Mouse (Mus musculus) forebrain, embryonic 16.5 days (tissue): Measurements from ENCODE around the gene Mta1. TPM values are rescaled to one million over a fixed set of nuclear protein-coding genes. Genes with fewer than 3 reads are reported as not detected.
A peak's percentile ranks its signal among the peaks of the same experiment; 100 is the strongest.

Experiments used
- ATAC-seq: fragments of 200-750 bp; cut with Nextera tagmentation; 2 replicates; pipeline ENCODE4 v1.8.0; 2017; ENCODE audit warnings: mild to moderate bottlenecking, moderate library complexity
- H3K27ac ChIP-seq: fragments of 300-500 bp; sonication (generic); 2 replicates; pipeline ENCODE4 v1.5.1; 2014; ENCODE audit warnings: low read length, control low read depth
- H3K27me3 ChIP-seq: fragments of 300-500 bp; sonication (generic); replicated peaks from 2 replicates; pipeline ENCODE4 v1.6.1; 2014; ENCODE audit warnings: low read length; ENCODE audit not compliant: control insufficient read depth, insufficient read depth
- H3K36me3 ChIP-seq: fragments of 300-500 bp; sonication (generic); 2 replicates; pipeline ENCODE4 v1.6.1; 2014; ENCODE audit not compliant: control insufficient read depth, insufficient read depth
- H3K4me1 ChIP-seq: fragments of 300-500 bp; sonication (generic); replicated peaks from 2 replicates; pipeline ENCODE4 v1.6.1; 2014; ENCODE audit warnings: low read length; ENCODE audit not compliant: control insufficient read depth, insufficient read depth
- H3K4me2 ChIP-seq: fragments of 300-500 bp; sonication (generic); 2 replicates; pipeline ENCODE4 v1.6.1; 2014; ENCODE audit warnings: mild to moderate bottlenecking, low read length, control low read depth
- H3K4me3 ChIP-seq: fragments of 300-500 bp; sonication (generic); replicated peaks from 2 replicates; pipeline ENCODE4 v1.5.1; 2014; ENCODE audit warnings: mild to moderate bottlenecking, low read length, control low read depth
- H3K9ac ChIP-seq: fragments of 300-500 bp; sonication (generic); replicated peaks from 2 replicates; pipeline ENCODE4 v1.6.1; 2014; ENCODE audit warnings: low read depth, low read length, control low read depth
- H3K9me3 ChIP-seq: fragments of 300-500 bp; sonication (generic); 2 replicates; pipeline ENCODE4 v1.6.1; 2016; ENCODE audit warnings: low read length; ENCODE audit not compliant: control insufficient read depth
- WGBS: fragments of 180-500 bp; shearing (Covaris S2); extraction: QIAGEN DNeasy Blood & Tissue Kit; methylation state at CpG from one replicate; pipeline ENCODE4 v1.1.7; 2014; 5-methylcytosine and 5-hydroxymethylcytosine counted together
- polyA plus RNA-seq: library from polyadenylated mRNA; unstranded; fragments of >200 nt; fragmentation: Nextera tagmentation; extraction: Ambion mirVana; gene quantifications from 2 replicates; pipeline ENCODE4 v1.2.1, GENCODE M21; 2015

Mta1 gene
- polyA plus RNA-seq, 1 experiment from 2014 or later, result 15.6 TPM

- no peaks in the 10 kb centered on the region for H3K9me3 ChIP-seq
- H3K27ac ChIP-seq, result no peak overlapping the region
- ATAC-seq, result no peak
- no peak overlapping the region for H3K4me3 ChIP-seq
- H3K9ac ChIP-seq, result no peak overlapping the region
- peaks cover 22% of the 10 kb centered on the region for H3K4me1 ChIP-seq
- no peaks in the 10 kb centered on the region for H3K27me3 ChIP-seq
- no peak overlapping the region for H3K4me2 ChIP-seq
- no peaks in the 10 kb centered on the region for H3K36me3 ChIP-seq
- WGBS, result 88% methylated on average over 8 of the region's 8 CpGs
These were observed 5.9 kb downstream of the Mta1 start for GRCm38 (mm10) chr12:113103846-113104451.

- no peak overlapping the region for H3K27ac ChIP-seq
- H3K36me3 ChIP-seq, result no peaks in the 10 kb centered on the region
- H3K4me1 ChIP-seq, result no peaks in the 10 kb centered on the region
- no peak for ATAC-seq
- no peaks in the 10 kb centered on the region for H3K9me3 ChIP-seq
- H3K4me2 ChIP-seq, result no peak overlapping the region
- no peak overlapping the region for H3K4me3 ChIP-seq
- WGBS, result 85% methylated on average over 6 of the region's 6 CpGs
- no peaks in the 10 kb centered on the region for H3K27me3 ChIP-seq
- H3K9ac ChIP-seq, result no peak overlapping the region
These were observed 8.3 kb downstream of the Mta1 start for GRCm38 (mm10) chr12:113106386-113106785.

- H3K4me2 ChIP-seq, result no peak overlapping the region
- H3K4me3 ChIP-seq, result no peak overlapping the region
- no peaks in the 10 kb centered on the region for H3K4me1 ChIP-seq
- H3K9me3 ChIP-seq, result no peaks in the 10 kb centered on the region
- ATAC-seq, result no peak
- no peak overlapping the region for H3K27ac ChIP-seq
- H3K36me3 ChIP-seq, result 0 out of 2 replicates have a peak, but pooled peaks cover 2% of the 10 kb centered on the region
- H3K27me3 ChIP-seq, result no peaks in the 10 kb centered on the region
- 86% methylated on average over 4 of the region's 4 CpGs for WGBS
- no peak overlapping the region for H3K9ac ChIP-seq
These were observed 9.5 kb downstream of the Mta1 start for GRCm38 (mm10) chr12:113107431-113108124.

- Histone ChIP-seq H3K9ac (no peak overlapping the region), H3K4me2 (no peak overlapping the region), H3K27ac (no peak overlapping the region), H3K27me3 (no peaks in the 10 kb centered on the region), H3K4me1 (no peaks in the 10 kb centered on the region), H3K9me3 (no peaks in the 10 kb centered on the region), H3K4me3 (no peak overlapping the region), H3K36me3 (0 out of 2 replicates have a peak, but pooled peaks cover 4% of the 10 kb centered on the region)
- no peak for ATAC-seq
- 87% methylated on average over 17 of the region's 17 CpGs for whole genome bisulfite sequencing
These were observed 10.6 kb downstream of the Mta1 start for GRCm38 (mm10) chr12:113108528-113109283.

DNA sequence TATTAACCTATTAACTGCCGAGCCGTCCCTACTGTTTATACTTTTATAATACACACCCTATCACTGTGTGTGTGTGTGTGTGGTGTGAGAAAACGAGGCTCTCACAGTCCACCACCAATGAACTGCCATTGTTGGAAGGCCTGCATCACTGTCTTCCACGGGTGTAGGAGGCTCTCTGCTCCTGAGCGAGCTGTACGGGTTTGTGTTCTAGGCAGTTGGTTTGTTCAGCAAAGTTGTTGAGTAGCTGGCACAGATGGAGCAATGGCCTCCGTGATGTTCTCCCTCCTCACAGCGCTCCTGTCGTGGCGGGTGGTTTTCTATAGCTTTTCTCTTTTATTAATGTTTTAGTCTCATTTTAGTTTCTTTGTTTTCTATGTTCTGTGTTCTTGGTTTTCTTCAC lies 11.7 kb downstream of the Mta1 start:
- Histone ChIP-seq H3K9ac (no peak overlapping the region), H3K36me3 (peaks cover 9% of the 10 kb centered on the region; the same call in 1 of the 2 replicates), H3K4me2 (no peak overlapping the region), H3K9me3 (no peaks in the 10 kb centered on the region), H3K4me3 (no peak overlapping the region), H3K4me1 (no peaks in the 10 kb centered on the region), H3K27me3 (no peaks in the 10 kb centered on the region), H3K27ac (no peak overlapping the region)
- ATAC-seq, result no peak
- 77% methylated on average over 10 of the region's 10 CpGs for WGBS

DNA sequence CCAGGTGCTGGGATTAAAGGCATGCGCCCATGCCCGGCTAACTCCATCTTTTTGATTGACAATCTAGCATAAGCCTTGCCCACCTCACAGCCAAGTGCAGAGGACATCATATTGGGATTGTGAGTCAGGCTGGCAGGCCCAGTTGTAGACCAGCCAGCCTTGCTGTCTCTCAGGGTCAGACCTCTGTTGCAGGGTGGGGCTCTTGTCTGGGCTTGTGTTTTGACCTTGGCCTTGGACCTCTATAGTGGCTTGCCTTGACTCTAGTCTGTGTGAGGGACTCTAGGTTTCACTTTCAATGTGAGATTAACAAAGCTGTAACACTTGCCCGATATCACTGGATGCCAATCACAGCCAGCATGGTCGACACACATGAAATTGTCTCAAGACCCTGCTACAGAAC lies 16.1 kb downstream of the Mta1 start:
- H3K27me3 ChIP-seq, result no peaks in the 10 kb centered on the region
- no peaks in the 10 kb centered on the region for H3K9me3 ChIP-seq
- peaks cover 18% of the 10 kb centered on the region; the same call in 1 of the 2 replicates for H3K36me3 ChIP-seq
- no peak overlapping the region for H3K27ac ChIP-seq
- H3K9ac ChIP-seq, result no peak overlapping the region
- no peak for ATAC-seq
- H3K4me3 ChIP-seq, result no peak overlapping the region
- WGBS, result 88% methylated on average over 4 of the region's 4 CpGs
- H3K4me2 ChIP-seq, result no peak overlapping the region
- H3K4me1 ChIP-seq, result no peaks in the 10 kb centered on the region; the same call in 1 of the 2 replicates

- Histone ChIP-seq H3K36me3 (peaks cover 18% of the 10 kb centered on the region; the same call in 1 of the 2 replicates), H3K27ac (no peak overlapping the region)
- whole genome bisulfite sequencing, result 84% methylated on average over 16 of the region's 16 CpGs
These were observed 16.9 kb downstream of the Mta1 start for GRCm38 (mm10) chr12:113114856-113115538.

GRCm38 (mm10) chr12:113119516-113120410 lies 21.7 kb downstream of the Mta1 start:
- Histone ChIP-seq H3K27me3 (no peaks in the 10 kb centered on the region), H3K9ac (no peak overlapping the region), H3K4me3 (no peak overlapping the region), H3K27ac (no peak overlapping the region), H3K36me3 (peaks cover 32% of the 10 kb centered on the region), H3K4me2 (no peak overlapping the region), H3K4me1 (no peaks in the 10 kb centered on the region; the same call in 1 of the 2 replicates), H3K9me3 (no peaks in the 10 kb centered on the region)
- 85% methylated on average over 20 of the region's 20 CpGs for WGBS
- ATAC-seq, result peak; percentile 74

More at GRCm38 (mm10) chr12:113114856-113115538, 16.9 kb downstream of the Mta1 start:
- no peak overlapping the region for H3K4me3 ChIP-seq
- ATAC-seq, result no peak
- no peaks in the 10 kb centered on the region for H3K27me3 ChIP-seq
- no peak overlapping the region for H3K4me2 ChIP-seq
- no peaks in the 10 kb centered on the region for H3K9me3 ChIP-seq
- H3K4me1 ChIP-seq, result no peaks in the 10 kb centered on the region; the same call in 1 of the 2 replicates
- H3K9ac ChIP-seq, result no peak overlapping the region
